In genomic region chr5:96373567-96373985, GRCm38 (mm10) we compare ENCODE assay signal across 8 mouse cellular contexts. TPM values are rescaled to one million over a fixed set of nuclear protein-coding genes. Genes with fewer than 3 reads are reported as not detected.
DNase-seq lines count a peak whose midpoint lies in the region; ATAC-seq lines count a peak whose summit lies in the region.

Gene Fras1, plus strand, starts transcription at chr5:96373955.

- intact Hi-C loops in left cerebral cortex, postnatal 10 days (cut with DNase I), result loop anchor here (10.0 kb wide), 1 partner anchor 301 kb away; no protein-coding TSS in a partner anchor

- peak within 1 kb of the TSS; percentile 78 for H3K9ac ChIP-seq in midbrain, embryonic 11.5 days (ENCODE audit: low read length)

- WGBS in midbrain, embryonic 11.5 days, result 0% methylated on average over 16 of the region's 16 CpGs

- H3K4me1 ChIP-seq in midbrain, embryonic 11.5 days (ENCODE audit: control insufficient read depth, insufficient read depth, low read length), result no peaks in the 10 kb centered on the region; the same call in 1 of the 2 replicates

- H3K36me3 ChIP-seq in midbrain, embryonic 11.5 days (ENCODE audit: control insufficient read depth, insufficient read depth, low read length), result no peaks in the 10 kb centered on the region

- DNase-seq in adrenal gland, postnatal 10 days, result peak; percentile 41
- no peak for DNase-seq in adrenal gland, adult 2 months
- peak; percentile 54 for DNase-seq in right cerebral cortex, adult 18-20 months
- no peak for DNase-seq in right cerebral cortex, postnatal 10 days (ENCODE audit: low spot score in 2 of 2)
- peak; percentile 26 for DNase-seq in heart, postnatal 4 days
- peak; percentile 17 to 52 for DNase-seq in left cerebral cortex, postnatal 10 days (ENCODE audit: extremely low spot score in 1 of 2, low spot score in 2 of 2)
- peak; percentile 97 for DNase-seq in midbrain, embryonic 11.5 days (ENCODE audit: low spot score, missing footprints)
- no peak for DNase-seq in thymus, postnatal 10 days (ENCODE audit: low spot score in 2 of 2)

- H3K4me3 ChIP-seq in midbrain, embryonic 11.5 days (ENCODE audit: low read depth, low read length), result peak within 1 kb of the TSS; percentile 55

- ATAC-seq in midbrain, embryonic 11.5 days (ENCODE audit: low FRiP score), result peak; percentile 70

- H3K27ac ChIP-seq in midbrain, embryonic 11.5 days (ENCODE audit: low read depth, low read length), result no peak within 1 kb of the TSS; the same call in 1 of the 2 replicates

- H3K27me3 ChIP-seq in midbrain, embryonic 11.5 days (ENCODE audit: control insufficient read depth, insufficient read depth, low read length), result peaks cover 3% of the 10 kb centered on the region; the same call in 1 of the 2 replicates

- H3K9me3 ChIP-seq in midbrain, embryonic 11.5 days (ENCODE audit: control insufficient read depth, low read length), result no peaks in the 10 kb centered on the region

- peak within 1 kb of the TSS; percentile 94 for H3K4me2 ChIP-seq in midbrain, embryonic 11.5 days

RNA-seq across cellular contexts. Expression of gene Fras1, which starts in this region (rescaled TPM):
- 1 to 10 TPM; 3.9 to 8.9 TPM for total RNA-seq in adrenal gland, postnatal 10 days (2021)
- total RNA-seq in adrenal gland, adult 2 months (2021), result 1 to 10 TPM; 1.6 to 1.8 TPM
- 0.31 and 0.48 TPM in 2 replicates for polyA plus RNA-seq in adrenal gland, adult 2 months (2012; rRNA removed)
- 10 to 100 TPM; 20.9 to 27.2 TPM for total RNA-seq in heart, postnatal 4 days (2021)
- total RNA-seq in left cerebral cortex, postnatal 10 days (2021), result 10 to 100 TPM; 22.0 to 22.5 TPM
- polyA plus RNA-seq in midbrain, embryonic 11.5 days (2014; fragmentation: Nextera tagmentation; extraction: Ambion mirVana), result 5.3 and 6.2 TPM in 2 replicates

Comparison
In these comparisons a context has a peak if more than half of its experiments do, and no peak if none do; other contexts are left out.
1. DNase-seq: peak in adrenal gland, postnatal 10 days (single experiment), right cerebral cortex, adult 18-20 months (single experiment), heart, postnatal 4 days (single experiment), left cerebral cortex, postnatal 10 days (2 of 2) and midbrain, embryonic 11.5 days (single experiment); none in adrenal gland, adult 2 months (single experiment), right cerebral cortex, postnatal 10 days (0 of 2) and thymus, postnatal 10 days (0 of 2).